Mouse (Mus musculus) C2C12 (cell line): Measurements from ENCODE around the gene Cntn4. TPM values are rescaled to one million over a fixed set of nuclear protein-coding genes. Genes with fewer than 3 reads are reported as not detected.

Source experiments
- H3K27me3 ChIP-seq: one replicate; pipeline ENCODE4 v1.6.1; 2011; ENCODE audit not compliant: control insufficient read depth, insufficient read depth, insufficient read length
- H3K36me3 ChIP-seq: one replicate; pipeline ENCODE4 v1.6.1; 2011; ENCODE audit not compliant: control insufficient read depth, insufficient read depth
- H3K4me3 ChIP-seq: one replicate; pipeline ENCODE4 v1.5.1; 2011; ENCODE audit warnings: mild to moderate bottlenecking, control low read depth; ENCODE audit not compliant: poor library complexity, insufficient read depth, severe bottlenecking
- H3K79me2 ChIP-seq: one replicate; pipeline ENCODE4 v1.6.1; 2011; ENCODE audit not compliant: control insufficient read depth, insufficient read depth
- H3K79me3 ChIP-seq: one replicate; pipeline ENCODE4 v1.6.1; 2011; ENCODE audit warnings: low read depth, control low read depth
- H3ac ChIP-seq: one replicate; pipeline ENCODE3; 2011; ENCODE audit warnings: low read depth; ENCODE audit not compliant: control insufficient read depth, insufficient read length
- CEBPB ChIP-seq: IDR thresholded peaks from one replicate; pipeline ENCODE4 v1.6.1; 2011; ENCODE audit warnings: low read depth, mild to moderate bottlenecking, control low read depth, moderate library complexity
- CTCF ChIP-seq: IDR thresholded peaks from one replicate; pipeline ENCODE4 v1.5.1; 2011; ENCODE audit not compliant: control insufficient read depth, insufficient read depth, insufficient read length
- FOSL1 ChIP-seq: IDR thresholded peaks from one replicate; pipeline ENCODE4 v1.8.0; 2011; ENCODE audit warnings: mild to moderate bottlenecking, low read length; ENCODE audit not compliant: poor library complexity, insufficient read depth, severe bottlenecking
- MAX ChIP-seq: IDR thresholded peaks from one replicate; pipeline ENCODE4 v1.6.1; 2011; ENCODE audit warnings: mild to moderate bottlenecking, control low read depth
- MYOD1 ChIP-seq: IDR thresholded peaks from one replicate; pipeline ENCODE4 v1.6.1; 2011; ENCODE audit warnings: low read depth; ENCODE audit not compliant: control insufficient read depth, insufficient read length
- MYOG ChIP-seq: IDR thresholded peaks from one replicate; pipeline ENCODE4 v1.6.1; 2011; ENCODE audit not compliant: control insufficient read depth, insufficient read length; ENCODE audit errors: extremely low read depth
- USF1 ChIP-seq: IDR thresholded peaks from one replicate; pipeline ENCODE4 v1.6.1; 2011; ENCODE audit warnings: low read depth, mild to moderate bottlenecking, control low read depth, moderate library complexity
- polyA plus RNA-seq: library from polyadenylated mRNA; unstranded; fragments of >200 nt; fragmentation: generic; extraction: Trizol; gene quantifications from one replicate; pipeline ENCODE4 v1.2.1, GENCODE M21; 2012; ENCODE audit warnings: missing spikeins

Gene Cntn4
- polyA plus RNA-seq, 1 experiment = not detected

- Histone ChIP-seq H3K27me3 (no peaks in the 10 kb centered on the region), H3K4me3 (no peak overlapping the region), H3ac (no peak overlapping the region), H3K79me2 (no peaks in the 10 kb centered on the region), H3K36me3 (no peaks in the 10 kb centered on the region), H3K79me3 (no peaks in the 10 kb centered on the region)
- TF ChIP-seq MYOD1 = no peak
- no peak for TF ChIP-seq CTCF
- TF ChIP-seq MYOG = no peak
- no peak for TF ChIP-seq CEBPB
- no peak for TF ChIP-seq FOSL1
- TF ChIP-seq MAX = no peak
- no peak for TF ChIP-seq USF1
Observed at GRCm38 (mm10) chr6:106621188-106621749, 943.8 kb downstream of the Cntn4 start.

DNA sequence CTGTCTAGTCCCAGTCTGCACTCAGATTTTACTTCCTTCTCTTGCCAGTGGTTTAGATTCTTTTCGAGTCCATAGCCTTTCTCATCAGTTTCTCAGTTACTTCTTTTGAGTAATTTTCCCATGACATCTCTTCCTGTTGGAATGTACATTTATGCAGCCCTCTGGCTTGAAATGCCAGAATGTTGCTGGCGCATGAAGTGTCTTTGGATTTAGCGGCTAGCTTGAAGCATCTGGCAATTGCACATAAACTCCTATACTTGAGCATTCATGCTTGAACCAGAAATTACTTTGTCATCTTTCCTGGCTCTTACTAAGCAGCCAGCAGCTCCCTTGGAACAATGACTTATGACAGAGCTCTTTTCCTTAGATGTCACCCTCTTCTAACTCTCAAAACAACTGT is 965.6 kb downstream of the Cntn4 start:
- H3ac ChIP-seq = no peak overlapping the region
- no peaks in the 10 kb centered on the region for H3K36me3 ChIP-seq
- H3K4me3 ChIP-seq = no peak overlapping the region
- H3K27me3 ChIP-seq = no peaks in the 10 kb centered on the region
- no peak for TF ChIP-seq CTCF
- no peak for TF ChIP-seq MYOD1
- TF ChIP-seq CEBPB = no peak
- no peak for TF ChIP-seq MAX
- TF ChIP-seq USF1 = no peak
- TF ChIP-seq MYOG = no peak
- H3K79me3 ChIP-seq = no peaks in the 10 kb centered on the region
- H3K79me2 ChIP-seq = no peaks in the 10 kb centered on the region

- Histone ChIP-seq H3K79me2 (no peaks in the 10 kb centered on the region), H3K27me3 (no peaks in the 10 kb centered on the region), H3ac (no peak overlapping the region), H3K79me3 (no peaks in the 10 kb centered on the region), H3K36me3 (no peaks in the 10 kb centered on the region), H3K4me3 (no peak overlapping the region)
- TF ChIP-seq MAX = no peak
- TF ChIP-seq CTCF = no peak
- no peak for TF ChIP-seq FOSL1
- no peak for TF ChIP-seq USF1
- TF ChIP-seq MYOG = no peak
Observed at GRCm38 (mm10) chr6:106645496-106646211, 968.2 kb downstream of the Cntn4 start.

DNA sequence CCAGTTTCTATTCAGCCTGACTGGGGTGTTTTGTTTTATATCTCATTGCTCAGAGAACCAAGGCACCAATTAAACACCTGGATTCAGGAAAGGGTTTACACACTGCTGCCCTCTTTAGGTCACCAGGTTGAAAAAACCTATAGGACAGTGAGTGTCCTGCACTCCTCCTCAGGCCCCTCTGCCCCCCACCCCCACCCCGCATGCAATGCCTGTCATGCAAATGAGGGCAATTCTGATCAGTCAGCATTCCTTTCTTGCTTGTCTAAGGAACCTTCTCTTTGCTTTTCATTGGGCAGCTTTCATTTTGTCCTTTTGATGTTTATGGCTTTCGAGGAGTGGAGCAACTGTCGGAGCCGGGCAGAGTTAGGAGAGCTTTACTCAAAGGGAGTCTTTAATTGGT is 969.5 kb downstream of the Cntn4 start:
- Histone ChIP-seq H3K79me3 (no peaks in the 10 kb centered on the region), H3K4me3 (no peak overlapping the region), H3K27me3 (no peaks in the 10 kb centered on the region), H3ac (no peak overlapping the region), H3K79me2 (no peaks in the 10 kb centered on the region), H3K36me3 (no peaks in the 10 kb centered on the region)
- TF ChIP-seq CEBPB = no peak
- TF ChIP-seq FOSL1 = no peak
- no peak for TF ChIP-seq CTCF
- no peak for TF ChIP-seq MYOD1
- TF ChIP-seq MYOG = no peak

DNA sequence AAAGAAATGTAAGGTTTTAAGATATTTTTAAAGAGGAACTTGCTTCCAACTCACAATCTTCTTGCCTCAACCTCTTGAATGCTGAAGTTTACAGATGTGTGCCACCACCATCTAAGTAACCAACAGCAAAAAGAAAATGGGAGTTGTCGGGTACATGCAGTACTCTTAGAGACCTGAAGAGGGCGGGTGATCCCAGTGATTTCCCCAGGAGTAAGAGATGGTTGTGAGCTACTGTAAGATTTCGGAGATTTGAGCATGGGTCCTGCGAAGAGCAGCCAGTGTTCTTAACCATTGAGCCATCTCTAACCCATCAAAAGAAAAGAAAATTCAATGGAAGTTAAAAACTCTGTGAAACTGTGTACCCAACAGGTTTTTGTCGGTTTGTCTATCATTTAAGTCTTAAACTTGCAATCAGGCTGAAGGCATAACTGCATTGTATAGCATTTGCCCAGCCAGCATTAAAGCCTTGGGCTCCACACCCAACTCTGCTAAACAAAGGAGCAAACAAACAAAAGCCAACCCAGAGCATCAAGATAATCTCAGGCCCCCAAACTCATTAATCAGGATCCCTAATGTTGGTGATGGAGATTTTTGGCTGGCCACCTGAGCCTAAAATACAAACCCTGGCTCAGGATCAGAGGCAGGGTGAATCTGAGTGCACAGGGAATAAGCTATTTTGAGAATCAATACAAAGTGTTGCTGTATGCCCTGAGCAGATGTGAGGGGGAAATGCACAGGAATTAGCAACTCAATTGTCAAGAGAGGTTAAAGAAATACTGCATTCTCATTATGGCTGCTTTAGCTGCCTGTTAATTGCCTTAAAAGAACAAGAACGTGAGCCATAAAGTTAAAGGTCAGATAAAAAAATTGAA is 986.6 kb downstream of the Cntn4 start:
- no peaks in the 10 kb centered on the region for H3K27me3 ChIP-seq
- TF ChIP-seq FOSL1 (no peak), USF1 (no peak)
- H3K36me3 ChIP-seq = no peaks in the 10 kb centered on the region
- H3K79me2 ChIP-seq = no peaks in the 10 kb centered on the region
- no peak overlapping the region for H3ac ChIP-seq
- no peaks in the 10 kb centered on the region for H3K79me3 ChIP-seq
- no peak overlapping the region for H3K4me3 ChIP-seq

GRCm38 (mm10) chr6:106675581-106675980 is 998.1 kb downstream of the Cntn4 start:
- Histone ChIP-seq H3ac (no peak overlapping the region), H3K36me3 (no peaks in the 10 kb centered on the region), H3K79me2 (no peaks in the 10 kb centered on the region), H3K4me3 (no peak overlapping the region), H3K79me3 (no peaks in the 10 kb centered on the region), H3K27me3 (no peaks in the 10 kb centered on the region)
- TF ChIP-seq CTCF = no peak
- TF ChIP-seq CEBPB = no peak
- no peak for TF ChIP-seq FOSL1
- TF ChIP-seq MYOG = no peak
